Mouse (Mus musculus) embryonic facial prominence, embryonic 13.5 days (tissue): ENCODE data around the gene Cherp. TPM values are rescaled to one million over a fixed set of nuclear protein-coding genes. Genes with fewer than 3 reads are reported as not detected.

Source experiments
- ATAC-seq: fragments of 200-750 bp; cut with Nextera tagmentation; 2 replicates; pipeline ENCODE4 v1.8.0; 2017; ENCODE audit warnings: low read depth; ENCODE audit not compliant: insufficient number of reproducible peaks, insufficient read depth, low FRiP score, low TSS enrichment
- H3K27ac ChIP-seq: fragments of 300-500 bp; sonication (generic); 2 replicates; pipeline ENCODE4 v1.5.1; 2015; ENCODE audit warnings: moderate library complexity, mild to moderate bottlenecking, inconsistent platforms
- H3K27me3 ChIP-seq: fragments of 300-500 bp; sonication (generic); 2 replicates; pipeline ENCODE4 v1.6.1; 2015; ENCODE audit warnings: mild to moderate bottlenecking, inconsistent platforms
- H3K36me3 ChIP-seq: fragments of 300-500 bp; sonication (generic); 2 replicates; pipeline ENCODE4 v1.6.1; 2015; ENCODE audit warnings: mild to moderate bottlenecking, inconsistent platforms
- H3K4me1 ChIP-seq: fragments of 300-500 bp; sonication (generic); 2 replicates; pipeline ENCODE4 v1.6.1; 2015; ENCODE audit warnings: inconsistent platforms
- H3K4me2 ChIP-seq: fragments of 300-500 bp; sonication (generic); 2 replicates; pipeline ENCODE4 v1.6.1; 2015; ENCODE audit warnings: moderate library complexity, mild to moderate bottlenecking, inconsistent platforms
- H3K4me3 ChIP-seq: fragments of 300-500 bp; sonication (generic); 2 replicates; pipeline ENCODE4 v1.5.1; 2015; ENCODE audit warnings: mild to moderate bottlenecking, inconsistent platforms
- H3K9ac ChIP-seq: fragments of 300-500 bp; sonication (generic); 2 replicates; pipeline ENCODE4 v1.6.1; 2015; ENCODE audit warnings: mild to moderate bottlenecking, inconsistent platforms
- H3K9me3 ChIP-seq: fragments of 300-500 bp; sonication (generic); 2 replicates; pipeline ENCODE4 v1.6.1; 2016; ENCODE audit warnings: inconsistent platforms
- WGBS: fragments of 180-500 bp; shearing (Covaris S2); methylation state at CpG from one replicate; pipeline ENCODE4 v1.1.7; 2015; ENCODE audit warnings: mixed read lengths; 5-methylcytosine and 5-hydroxymethylcytosine counted together
- polyA plus RNA-seq: library from polyadenylated mRNA; unstranded; fragments of >200 nt; fragmentation: Nextera tagmentation; extraction: Ambion mirVana; gene quantifications from 2 replicates; pipeline ENCODE4 v1.2.1, GENCODE M21; 2015

The Cherp gene
- polyA plus RNA-seq, 1 experiment from 2014 or later, result 70.7 TPM

GRCm38 (mm10) chr8:72469243-72469642 lies 5.8 kb downstream of the Cherp start:
- Histone ChIP-seq H3K4me3 (no peak overlapping the region), H3K9ac (no peak overlapping the region), H3K4me1 (peaks cover 10% of the 10 kb centered on the region), H3K27me3 (no peaks in the 10 kb centered on the region), H3K4me2 (no peak overlapping the region), H3K9me3 (no peaks in the 10 kb centered on the region), H3K27ac (no peak overlapping the region), H3K36me3 (peaks cover 91% of the 10 kb centered on the region)
- ATAC-seq, result no peak
- 96% methylated on average over 2 of the region's 2 CpGs for WGBS

- Histone ChIP-seq H3K27ac (no peak overlapping the region), H3K4me3 (no peak overlapping the region), H3K36me3 (peaks cover 100% of the 10 kb centered on the region), H3K4me1 (no peaks in the 10 kb centered on the region), H3K4me2 (no peak overlapping the region), H3K9me3 (no peaks in the 10 kb centered on the region), H3K27me3 (no peaks in the 10 kb centered on the region), H3K9ac (no peak overlapping the region)
- ATAC-seq, result no peak
- 93% methylated on average over 10 of the region's 10 CpGs for WGBS
Observed at GRCm38 (mm10) chr8:72464211-72464610, 10.8 kb downstream of the Cherp start.

- Histone ChIP-seq H3K9me3 (no peaks in the 10 kb centered on the region), H3K4me1 (no peaks in the 10 kb centered on the region), H3K4me2 (no peak overlapping the region), H3K9ac (no peak overlapping the region), H3K27me3 (no peaks in the 10 kb centered on the region), H3K4me3 (no peak overlapping the region), H3K27ac (no peak overlapping the region), H3K36me3 (peaks cover 86% of the 10 kb centered on the region)
- WGBS, result 89% methylated on average over 4 of the region's 4 CpGs
- no peak for ATAC-seq
Observed at GRCm38 (mm10) chr8:72459881-72460533, 15.0 kb downstream of the Cherp start.

- whole genome bisulfite sequencing, result 86% methylated on average over 6 of the region's 6 CpGs
- no peak overlapping the region for H3K4me2 ChIP-seq
- no peaks in the 10 kb centered on the region for H3K4me1 ChIP-seq
- H3K4me3 ChIP-seq, result no peak overlapping the region
- H3K27ac ChIP-seq, result no peak overlapping the region
- no peak for ATAC-seq
- no peak overlapping the region for H3K9ac ChIP-seq
- no peaks in the 10 kb centered on the region; the same call in 1 of the 2 replicates for H3K9me3 ChIP-seq
- peaks cover 86% of the 10 kb centered on the region for H3K36me3 ChIP-seq
- no peaks in the 10 kb centered on the region for H3K27me3 ChIP-seq
Observed at GRCm38 (mm10) chr8:72458457-72458856, 16.6 kb downstream of the Cherp start.

GRCm38 (mm10) chr8:72457806-72458205 lies 17.2 kb downstream of the Cherp start:
- Histone ChIP-seq H3K4me2 (no peak overlapping the region), H3K4me3 (no peak overlapping the region), H3K9ac (no peak overlapping the region), H3K27me3 (no peaks in the 10 kb centered on the region), H3K27ac (no peak overlapping the region), H3K4me1 (no peaks in the 10 kb centered on the region), H3K9me3 (no peaks in the 10 kb centered on the region; the same call in 1 of the 2 replicates), H3K36me3 (peaks cover 86% of the 10 kb centered on the region)
- 95% methylated on average over 3 of the region's 3 CpGs for WGBS
- no peak for ATAC-seq

GRCm38 (mm10) chr8:72455317-72455716 lies 19.7 kb downstream of the Cherp start:
- 86% methylated on average over 4 of the region's 4 CpGs for WGBS
- Histone ChIP-seq H3K4me2 (no peak overlapping the region), H3K9ac (no peak overlapping the region), H3K27me3 (no peaks in the 10 kb centered on the region), H3K27ac (no peak overlapping the region), H3K4me3 (no peak overlapping the region), H3K4me1 (no peaks in the 10 kb centered on the region), H3K9me3 (no peaks in the 10 kb centered on the region; the same call in 1 of the 2 replicates), H3K36me3 (peaks cover 82% of the 10 kb centered on the region)
- no peak for ATAC-seq

GRCm38 (mm10) chr8:72453904-72454303 lies 21.1 kb downstream of the Cherp start:
- no peaks in the 10 kb centered on the region for H3K27me3 ChIP-seq
- H3K4me3 ChIP-seq, result no peak overlapping the region
- H3K9ac ChIP-seq, result no peak overlapping the region
- H3K27ac ChIP-seq, result no peak overlapping the region
- H3K9me3 ChIP-seq, result no peaks in the 10 kb centered on the region; the same call in 1 of the 2 replicates
- H3K36me3 ChIP-seq, result peaks cover 82% of the 10 kb centered on the region
- WGBS, result 93% methylated on average over 2 of the region's 2 CpGs
- H3K4me2 ChIP-seq, result no peak overlapping the region
- no peaks in the 10 kb centered on the region for H3K4me1 ChIP-seq
- ATAC-seq, result no peak

- whole genome bisulfite sequencing, result 85% methylated on average over 8 of the region's 8 CpGs
- no peaks in the 10 kb centered on the region for H3K27me3 ChIP-seq
- H3K36me3 ChIP-seq, result peaks cover 84% of the 10 kb centered on the region
- H3K4me3 ChIP-seq, result no peak overlapping the region
- H3K4me2 ChIP-seq, result no peak overlapping the region
- no peaks in the 10 kb centered on the region; the same call in 1 of the 2 replicates for H3K9me3 ChIP-seq
- H3K9ac ChIP-seq, result no peak overlapping the region
- H3K4me1 ChIP-seq, result peaks cover 2% of the 10 kb centered on the region
- no peak overlapping the region for H3K27ac ChIP-seq
- no peak for ATAC-seq
Observed at GRCm38 (mm10) chr8:72451516-72451915, 23.5 kb downstream of the Cherp start.

GRCm38 (mm10) chr8:72445071-72445470 lies 30.0 kb downstream of the Cherp start:
- H3K4me2 ChIP-seq, result no peak overlapping the region; the same call in 1 of the 2 replicates
- no peak for ATAC-seq
- WGBS, result 93% methylated on average over 6 of the region's 6 CpGs

GRCm38 (mm10) chr8:72443994-72444350 lies 31.1 kb downstream of the Cherp start:
- Histone ChIP-seq H3K36me3 (peaks cover 21% of the 10 kb centered on the region), H3K27ac (peak overlapping the region; percentile 51; the same call in 1 of the 2 replicates), H3K9ac (peak overlapping the region; percentile 77), H3K9me3 (no peaks in the 10 kb centered on the region), H3K4me2 (peak overlapping the region; percentile 73), H3K4me1 (peaks cover 13% of the 10 kb centered on the region), H3K27me3 (no peaks in the 10 kb centered on the region), H3K4me3 (peak overlapping the region; percentile 50)
- peak; percentile 12; the same call in 1 of the 2 replicates for ATAC-seq
- 49% methylated on average over 6 of the region's 6 CpGs for WGBS

More at GRCm38 (mm10) chr8:72445071-72445470, 30.0 kb downstream of the Cherp start:
- Histone ChIP-seq H3K27me3 (no peaks in the 10 kb centered on the region), H3K36me3 (peaks cover 32% of the 10 kb centered on the region), H3K27ac (no peak overlapping the region), H3K9me3 (no peaks in the 10 kb centered on the region), H3K4me1 (peaks cover 13% of the 10 kb centered on the region), H3K4me3 (no peak overlapping the region), H3K9ac (no peak overlapping the region)

- H3K27ac ChIP-seq, result peak within 1 kb of the TSS; percentile 51; the same call in 1 of the 2 replicates
- peak within 1 kb of the TSS; percentile 77 for H3K9ac ChIP-seq
- peak within 1 kb of the TSS; percentile 73 for H3K4me2 ChIP-seq
- H3K27me3 ChIP-seq, result no peaks in the 10 kb centered on the region
- 5% methylated on average over 34 of the region's 34 CpGs for WGBS
- peaks cover 21% of the 10 kb centered on the region for H3K36me3 ChIP-seq
- H3K4me1 ChIP-seq, result peaks cover 13% of the 10 kb centered on the region
- H3K9me3 ChIP-seq, result no peaks in the 10 kb centered on the region
- peak; percentile 96 for ATAC-seq
- H3K4me3 ChIP-seq, result peak within 1 kb of the TSS; percentile 50
Observed at GRCm38 (mm10) chr8:72443338-72443993, 31.6 kb downstream of the Cherp start, which contains the start of the genes Calr3 and 1700030K09Rik. Gene Calr3 (minus strand): TSS chr8:72443870. Gene 1700030K09Rik (plus strand): TSS chr8:72443880.
